Mouse (Mus musculus) heart, adult 9 months (tissue): ENCODE measurements at regions not wholly inside any gene's neighbourhood (a gene's known extent, or its start where the extent isn't known, plus 50 kb on each side); places are given as distances from the start of the nearest gene placed in this dataset.

Source experiments
- DNase-seq, 2 experiments: peaks; one replicate each; pipeline ENCODE4 v3.0.0; 2022; ENCODE audit warnings: low spot score in 2 of 2

- DNase-seq, result no peak
Measured at GRCm38 (mm10) chr5:128550736-128551135, 49.9 kb upstream of the Fzd10 start.

GRCm38 (mm10) chr5:128549811-128550210, 50.8 kb upstream of the Fzd10 start:
- DNase-seq, result no peak

- no peak for DNase-seq
Measured at GRCm38 (mm10) chr5:128542049-128542448, 58.6 kb upstream of the Fzd10 start.

- no peak for DNase-seq
Measured at GRCm38 (mm10) chr5:128538646-128539045, 62.0 kb upstream of the Fzd10 start.

DNA sequence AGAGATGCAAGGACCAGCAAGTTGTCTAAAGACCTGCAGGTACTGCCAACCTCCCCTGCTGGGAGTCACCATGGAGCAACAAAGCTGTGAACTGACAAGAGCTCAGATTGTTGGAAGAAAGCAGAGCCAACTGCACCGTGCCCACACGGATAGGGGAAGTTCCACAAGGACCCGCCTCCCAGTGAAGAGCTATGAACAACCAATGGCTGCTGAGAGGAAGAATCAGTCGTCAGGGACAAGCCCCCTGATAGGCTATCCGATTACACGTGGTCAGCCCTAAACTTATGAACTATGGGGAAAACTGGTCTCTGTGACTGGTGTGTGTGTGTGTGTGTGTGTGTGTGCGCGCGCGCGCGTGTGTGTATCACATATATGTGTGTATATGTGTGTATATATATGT, 63.4 kb upstream of the Fzd10 start:
- no peak for DNase-seq

GRCm38 (mm10) chr5:128536393-128536792, 64.3 kb upstream of the Fzd10 start:
- no peak for DNase-seq

GRCm38 (mm10) chr5:128527241-128527640, 73.4 kb upstream of the Fzd10 start:
- DNase-seq, result no peak

- DNase-seq, result no peak
Measured at GRCm38 (mm10) chr5:128526432-128526831, 74.2 kb upstream of the Fzd10 start.

DNA sequence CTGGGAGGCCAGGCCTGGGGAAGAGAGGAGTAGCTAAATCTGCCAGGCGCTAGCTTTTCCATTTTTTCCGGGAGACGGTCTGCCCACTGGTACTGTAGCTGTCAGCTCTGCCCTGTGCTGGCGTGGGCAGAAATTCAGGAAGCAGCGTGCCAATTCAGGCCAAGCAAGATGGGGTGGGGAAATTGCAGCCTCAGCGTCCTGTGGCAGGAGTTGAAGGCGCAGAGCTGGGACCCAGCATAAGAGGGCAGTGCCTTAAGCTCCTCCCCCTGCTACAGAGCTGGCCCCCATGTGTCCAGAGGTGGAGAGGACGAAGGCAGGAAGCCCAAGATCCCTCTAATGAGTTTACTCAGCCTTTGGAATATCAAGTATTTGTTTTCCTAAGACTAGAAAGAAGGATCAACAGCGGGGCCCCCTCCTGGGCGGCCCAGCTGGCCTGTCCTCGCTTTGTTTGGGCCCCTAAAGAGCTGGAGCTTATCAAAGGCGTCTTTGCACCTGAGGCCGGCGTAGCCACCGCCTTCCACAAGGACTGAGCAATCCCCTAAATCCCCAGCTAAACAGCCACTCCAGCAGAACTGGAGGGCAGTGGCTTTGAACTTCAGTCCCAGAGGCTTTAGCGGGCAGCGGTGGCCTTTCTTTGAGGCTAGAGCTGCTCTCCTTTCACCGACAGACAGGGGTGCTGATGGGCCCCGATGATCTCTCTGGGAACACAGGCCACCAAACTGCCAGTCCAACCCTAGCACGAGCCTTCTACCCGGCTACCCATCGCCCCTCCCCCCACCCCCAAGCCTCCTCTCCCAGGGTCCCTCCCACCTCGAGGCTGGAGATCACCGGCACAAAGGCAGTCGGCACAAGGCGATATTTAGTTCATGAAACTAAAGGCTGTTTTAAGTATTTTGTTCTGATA, 76.0 kb upstream of the Fzd10 start:
- DNase-seq, result no peak

- DNase-seq, result no peak
Measured at GRCm38 (mm10) chr5:128522667-128523066, 78.0 kb upstream of the Fzd10 start.

GRCm38 (mm10) chr5:128517336-128517735, 83.3 kb upstream of the Fzd10 start:
- DNase-seq, result no peak

- DNase-seq, result no peak
Measured at GRCm38 (mm10) chr5:128515343-128515742, 82.5 kb upstream of the Tmem132d start.

GRCm38 (mm10) chr5:128513261-128513660, 80.4 kb upstream of the Tmem132d start:
- DNase-seq, result no peak

- no peak for DNase-seq
Measured at GRCm38 (mm10) chr5:128512606-128513005, 79.7 kb upstream of the Tmem132d start.

- peak in 1 of 2 experiments; percentile 3 for DNase-seq
Measured at GRCm38 (mm10) chr5:128504502-128504901, 71.6 kb upstream of the Tmem132d start.

DNA sequence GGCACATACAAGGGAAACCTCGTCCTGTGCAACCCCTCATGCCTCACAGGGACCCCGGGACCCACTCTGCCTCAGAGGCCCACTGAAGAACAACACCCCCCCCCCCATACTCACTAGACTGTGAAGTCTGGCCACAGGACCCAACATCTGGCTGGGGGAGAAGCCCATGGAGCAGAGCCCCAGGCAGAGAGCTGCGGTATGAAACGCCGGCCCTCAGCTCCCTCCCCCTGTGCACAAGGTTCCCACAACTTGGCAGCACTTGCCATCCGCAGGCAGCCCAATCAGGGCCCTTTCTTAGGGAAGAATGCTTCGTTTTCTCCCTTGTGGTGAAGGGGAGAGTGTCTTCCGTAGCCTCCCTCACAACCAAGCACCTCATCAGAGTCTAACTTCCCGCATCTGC, 66.6 kb upstream of the Tmem132d start:
- no peak for DNase-seq

DNA sequence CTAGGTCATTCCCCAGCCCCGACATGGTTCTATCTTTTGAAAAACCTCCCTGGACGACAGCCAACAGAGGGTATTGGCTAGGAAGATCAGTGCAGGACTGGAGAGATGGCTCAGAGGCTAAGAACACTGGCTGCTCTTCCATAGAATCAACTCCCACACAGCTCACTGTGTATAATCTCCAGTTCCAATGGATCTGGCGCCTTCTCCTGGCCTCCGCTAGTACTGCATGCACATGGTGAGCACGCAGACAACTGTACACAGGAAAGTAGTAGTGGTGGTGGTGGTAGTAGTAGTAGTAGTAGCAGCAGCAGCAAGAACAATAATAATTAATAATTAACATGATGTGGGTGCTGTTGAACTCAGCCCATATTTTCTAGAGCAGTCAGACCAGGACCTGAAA, 66.2 kb upstream of the Tmem132d start:
- no peak for DNase-seq

DNA sequence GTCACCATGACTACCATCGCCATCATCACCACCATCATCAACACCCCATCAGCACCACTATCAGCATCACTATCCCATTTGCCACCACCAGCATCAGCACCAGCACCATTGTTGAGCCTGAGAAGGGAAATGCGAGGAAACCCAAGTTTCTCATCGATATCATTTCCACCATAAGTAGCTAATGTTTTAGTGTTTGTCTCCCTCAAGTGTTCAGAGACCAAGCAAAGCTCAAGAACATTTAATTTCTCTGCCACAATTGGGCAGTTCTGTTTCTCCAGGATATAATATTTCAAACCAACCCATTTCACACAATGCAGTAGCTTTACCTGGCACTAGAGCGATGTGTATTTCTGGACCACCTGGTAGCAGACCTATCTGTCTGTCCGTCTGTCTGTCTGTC, 59.7 kb upstream of the Tmem132d start:
- DNase-seq, result no peak

GRCm38 (mm10) chr5:128491155-128491554, 58.3 kb upstream of the Tmem132d start:
- DNase-seq, result no peak

- DNase-seq, result no peak
Measured at GRCm38 (mm10) chr5:128488872-128489580, 56.1 kb upstream of the Tmem132d start.

DNA sequence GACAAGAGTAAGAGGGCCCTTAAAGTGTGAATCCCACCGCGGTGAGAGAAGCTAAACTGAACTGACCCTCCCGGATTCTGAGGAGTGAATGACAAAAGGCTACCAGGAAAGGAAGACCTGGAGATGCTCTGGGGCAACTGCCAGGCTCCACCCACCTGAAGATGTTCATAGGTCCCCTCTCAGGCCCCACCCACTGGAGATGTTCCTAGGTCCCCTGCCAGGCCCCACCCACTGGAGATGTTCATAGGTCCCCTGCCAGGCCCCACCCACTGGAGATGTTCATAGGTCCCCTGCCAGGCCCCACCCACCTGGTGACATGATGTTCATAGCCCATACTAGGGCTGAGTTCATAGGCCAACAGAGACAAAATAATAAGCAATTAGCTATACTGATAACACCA, 54.5 kb upstream of the Tmem132d start:
- no peak for DNase-seq

DNA sequence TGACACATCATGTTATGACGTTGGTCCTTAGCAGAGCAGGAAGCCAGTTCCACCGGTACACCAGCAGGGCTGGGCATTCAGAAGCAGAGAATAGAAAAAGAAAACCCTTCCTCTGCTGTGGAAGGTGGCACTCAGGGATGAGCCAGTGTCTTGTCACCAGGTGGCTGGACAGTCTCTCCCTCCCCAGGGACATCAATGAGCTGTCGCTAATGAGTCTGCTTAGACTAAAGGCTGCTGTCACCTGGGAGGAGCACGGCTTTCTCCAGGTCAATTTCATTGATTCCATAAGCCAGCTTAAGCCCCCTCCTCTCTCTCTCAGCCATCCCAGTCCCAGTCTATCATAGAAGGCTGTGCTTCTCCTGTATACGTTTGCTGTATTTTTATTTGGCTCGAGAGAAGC, 51.2 kb upstream of the Tmem132d start:
- no peak for DNase-seq

DNA sequence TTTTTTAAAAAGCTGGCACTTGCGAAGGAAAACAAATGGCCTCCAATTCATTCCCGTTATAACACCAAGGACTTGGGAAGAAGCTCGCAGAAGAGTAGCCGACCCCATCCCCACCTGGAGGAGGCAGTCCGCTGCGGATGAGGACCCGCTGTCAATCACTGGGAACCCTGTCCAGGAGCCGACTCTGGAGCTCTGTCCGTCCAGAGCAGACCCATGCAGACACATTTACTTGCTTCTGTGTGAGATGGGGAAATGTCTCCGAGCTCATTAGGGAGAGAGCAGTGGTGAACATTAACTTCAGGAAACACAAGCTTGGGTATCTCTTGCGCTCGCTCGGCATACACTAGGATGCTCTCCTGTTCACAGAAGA, 50.5 kb upstream of the Tmem132d start:
- DNase-seq, result no peak
